Mouse (Mus musculus) E14TG2a.4 (cell line): ENCODE data around the gene Gm3646.

Source experiments
- H3K27me3 ChIP-seq: 2 replicates; pipeline ENCODE4 v1.6.1; 2014; ENCODE audit warnings: low read length, control low read depth; ENCODE audit not compliant: insufficient read depth
- H3K36me3 ChIP-seq: 2 replicates; pipeline ENCODE4 v1.6.1; 2014; ENCODE audit warnings: low read length, control low read depth; ENCODE audit not compliant: insufficient read depth
- H3K4me1 ChIP-seq: replicated peaks from 2 replicates; pipeline ENCODE4 v1.6.1; 2014; ENCODE audit warnings: low read depth, low read length, control low read depth
- H3K4me3 ChIP-seq: replicated peaks from 2 replicates; pipeline ENCODE4 v1.5.1; 2014; ENCODE audit warnings: mild to moderate bottlenecking, low read length
- H3K9me3 ChIP-seq: 2 replicates; pipeline ENCODE4 v1.6.1; 2014; ENCODE audit warnings: low read length, control low read depth
- CTCF ChIP-seq: conservative IDR thresholded peaks from 2 replicates; pipeline ENCODE4 v1.5.1; 2014; ENCODE audit warnings: low read length
- NANOG ChIP-seq: IDR thresholded peaks from 2 replicates; pipeline ENCODE4 v1.6.1; 2014; ENCODE audit warnings: borderline replicate concordance, low read length, mixed read lengths
- POU5F1 ChIP-seq: IDR thresholded peaks from 2 replicates; pipeline ENCODE4 v1.6.1; 2014; ENCODE audit warnings: low read length, borderline replicate concordance

Gm3646 gene

GRCm38 (mm10) chr1:39759231-39760175 is 45.6 kb downstream of the Gm3646 start:
- Histone ChIP-seq H3K9me3 (peaks cover 19% of the 10 kb centered on the region), H3K4me3 (no peak overlapping the region), H3K36me3 (no peaks in the 10 kb centered on the region), H3K27me3 (peaks cover 12% of the 10 kb centered on the region), H3K4me1 (peaks cover 30% of the 10 kb centered on the region)
- TF ChIP-seq NANOG (no peak), CTCF (no peak), POU5F1 (no peak)

GRCm38 (mm10) chr1:39758244-39758643 is 46.9 kb downstream of the Gm3646 start:
- Histone ChIP-seq H3K4me3 (no peak overlapping the region), H3K36me3 (no peaks in the 10 kb centered on the region), H3K27me3 (peaks cover 12% of the 10 kb centered on the region), H3K9me3 (peaks cover 19% of the 10 kb centered on the region), H3K4me1 (peaks cover 23% of the 10 kb centered on the region)
- TF ChIP-seq CTCF: no peak
- no peak for TF ChIP-seq NANOG
- TF ChIP-seq POU5F1: no peak

GRCm38 (mm10) chr1:39756952-39757351 is 48.2 kb downstream of the Gm3646 start:
- H3K36me3 ChIP-seq: no peaks in the 10 kb centered on the region
- no peak overlapping the region for H3K4me3 ChIP-seq
- H3K4me1 ChIP-seq: peaks cover 12% of the 10 kb centered on the region
- H3K27me3 ChIP-seq: peaks cover 10% of the 10 kb centered on the region
- H3K9me3 ChIP-seq: peaks cover 19% of the 10 kb centered on the region
- TF ChIP-seq POU5F1 (no peak), CTCF (no peak), NANOG (no peak)

- Histone ChIP-seq H3K4me3 (no peak overlapping the region), H3K27me3 (peaks cover 4% of the 10 kb centered on the region; the same call in 1 of the 2 replicates), H3K36me3 (no peaks in the 10 kb centered on the region), H3K9me3 (peaks cover 38% of the 10 kb centered on the region), H3K4me1 (no peaks in the 10 kb centered on the region)
- no peak for TF ChIP-seq NANOG
- no peak for TF ChIP-seq CTCF
- TF ChIP-seq POU5F1: no peak
Measured at GRCm38 (mm10) chr1:39754224-39754957, 50.7 kb downstream of the Gm3646 start.
